Mouse (Mus musculus) frontal cortex, postnatal 36 days (tissue): ENCODE data around the gene Hnrnph2.

Experiments
- DNase-seq, 2 experiments: peaks; one replicate each; pipeline ENCODE4 v3.0.0; 2022; ENCODE audit warnings: low spot score in 2 of 2

Hnrnph2 gene

DNA sequence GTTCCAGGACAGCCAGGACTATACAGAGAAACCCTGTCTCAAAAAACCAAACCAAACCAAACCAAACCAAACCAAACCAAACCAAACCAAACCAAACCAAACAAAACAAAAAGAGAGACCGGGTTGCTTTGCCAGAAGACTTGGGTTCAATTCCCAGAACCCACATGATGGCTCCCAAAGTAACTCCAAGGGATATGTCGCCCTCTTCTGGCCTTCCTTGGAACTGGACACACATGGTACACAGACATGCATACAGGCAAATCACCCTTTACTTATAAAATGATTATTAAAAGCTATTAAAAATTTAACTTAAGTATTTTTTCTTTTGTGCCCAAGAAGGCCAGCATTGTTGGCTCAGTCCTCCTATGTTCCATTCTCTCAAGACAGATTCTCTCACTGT lies 13.3 kb downstream of the Hnrnph2 start:
- no peak for DNase-seq

DNA sequence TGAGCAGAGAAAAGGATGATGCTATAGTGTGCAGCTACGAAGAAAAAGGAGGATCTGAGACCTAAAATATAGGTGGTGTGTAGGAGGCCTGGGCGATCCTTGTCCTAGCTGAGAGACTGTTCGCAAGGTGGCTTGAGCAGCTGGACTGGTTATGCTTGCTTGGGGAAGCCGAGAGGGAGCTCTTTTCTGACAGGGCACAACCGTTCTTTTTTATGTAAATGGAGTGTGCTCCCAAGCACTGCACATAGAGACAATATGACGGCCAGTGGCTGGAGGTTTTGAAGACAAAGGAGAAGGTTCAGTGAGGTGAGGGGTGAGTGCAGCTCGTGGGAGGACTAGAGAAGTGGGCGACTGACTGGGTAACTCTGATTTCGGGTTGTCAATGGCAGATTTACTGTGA lies 18.7 kb downstream of the Hnrnph2 start:
- DNase-seq, result no peak

DNA sequence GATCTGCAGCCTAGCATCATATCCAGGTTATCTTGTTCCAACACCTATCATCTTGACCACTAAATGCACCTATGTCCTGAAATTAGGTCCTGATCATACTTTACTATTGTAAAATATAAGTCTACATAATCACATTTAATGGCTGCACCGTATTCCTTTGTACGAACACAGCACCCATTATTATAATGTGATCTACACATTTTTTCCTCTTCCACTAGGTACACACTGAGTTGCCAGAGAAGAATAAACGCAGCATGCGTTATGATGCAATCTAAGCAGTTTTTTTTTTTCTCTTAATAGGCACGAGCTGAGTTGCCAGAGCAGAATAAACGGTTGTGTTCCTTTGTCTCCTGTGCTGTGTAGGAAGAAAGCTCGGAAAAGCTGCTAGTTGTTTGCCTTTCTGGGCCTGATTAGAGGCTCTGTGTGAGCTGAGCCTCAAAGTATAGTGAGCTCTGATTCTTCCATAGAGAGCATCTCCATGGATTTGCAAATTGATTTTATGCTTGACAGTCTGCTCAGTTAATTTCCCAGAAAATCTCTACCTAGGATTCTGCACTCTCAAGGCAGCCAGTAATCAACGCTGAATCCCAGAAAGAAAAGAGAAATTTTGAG lies 19.4 kb downstream of the Hnrnph2 start:
- DNase-seq, result no peak

DNA sequence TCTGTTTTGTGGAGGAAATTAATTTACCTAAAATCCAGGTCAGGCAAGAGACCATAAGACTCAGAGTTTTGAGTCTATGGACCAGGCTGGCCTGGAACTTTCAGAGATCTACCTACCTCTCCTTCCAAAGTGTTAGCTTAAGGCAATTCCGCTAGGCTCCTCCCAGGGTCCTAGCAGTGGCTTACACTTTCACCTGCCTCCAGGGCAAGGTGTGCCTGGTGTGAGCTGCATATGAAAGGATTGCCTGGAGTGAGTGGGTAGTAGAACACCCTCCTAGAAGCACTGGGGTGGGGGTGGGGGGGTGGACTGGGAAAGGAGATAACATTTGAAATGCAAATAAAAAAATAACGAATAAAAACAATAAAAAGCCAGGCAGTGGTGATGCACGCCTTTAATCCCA lies 20.7 kb downstream of the Hnrnph2 start:
- DNase-seq, result no peak

DNA sequence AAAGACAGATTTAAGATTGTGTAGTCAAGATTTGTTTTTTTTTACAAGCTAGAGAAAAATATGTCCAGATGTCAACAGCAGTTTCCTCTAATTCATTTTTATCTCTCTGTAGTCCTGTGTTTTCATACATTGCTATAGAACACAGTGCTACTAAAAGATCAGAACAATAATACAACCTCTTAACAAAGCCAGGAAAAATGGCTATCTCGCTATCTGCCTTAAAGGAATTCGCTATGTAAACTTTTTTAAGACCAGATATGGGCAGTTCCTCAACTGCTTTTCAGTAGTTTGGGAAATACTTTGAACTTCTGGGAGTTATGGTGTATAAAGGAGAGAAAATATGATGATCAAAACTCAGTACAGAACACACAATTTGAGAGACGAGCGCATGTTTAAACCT lies 22.4 kb downstream of the Hnrnph2 start:
- DNase-seq, result no peak

DNA sequence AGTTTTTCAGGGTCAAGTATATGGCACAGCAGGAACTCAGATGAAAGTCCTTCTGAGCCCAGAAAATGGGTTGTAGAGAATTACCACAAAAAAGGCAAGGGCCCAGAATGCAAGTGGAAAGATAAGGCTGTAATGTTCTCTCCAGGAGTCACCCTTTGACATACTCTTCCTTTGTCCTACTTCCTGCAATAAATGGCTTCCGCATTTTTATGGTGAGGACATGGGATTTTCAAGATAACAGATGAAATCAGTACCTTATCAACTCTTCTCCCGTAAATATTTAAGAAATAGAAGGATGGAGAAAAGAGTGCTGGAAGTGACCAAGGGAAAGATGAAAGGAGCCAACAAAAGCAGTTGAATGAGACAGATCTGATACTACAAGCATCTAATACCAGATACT lies 27.2 kb downstream of the Hnrnph2 start:
- DNase-seq, result no peak

DNA sequence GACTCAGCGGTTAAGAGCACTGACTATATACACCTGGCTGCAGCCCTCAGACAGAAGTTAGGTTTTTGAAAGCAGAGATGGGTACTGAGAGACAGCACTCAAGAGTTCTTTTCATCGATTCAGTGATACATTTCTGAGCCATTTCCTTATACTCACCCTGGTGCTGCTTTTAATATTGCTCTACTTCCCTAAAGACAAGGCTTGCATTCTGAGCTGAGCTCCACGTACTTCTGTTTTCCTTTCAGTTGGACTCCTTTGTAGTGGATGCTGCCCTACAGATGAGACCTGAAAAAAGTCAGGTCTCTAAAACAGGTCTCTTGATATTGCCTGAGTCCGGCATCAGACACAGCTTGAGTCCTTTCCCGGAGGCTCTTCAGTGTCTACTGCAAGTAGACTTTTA lies 31.7 kb downstream of the Hnrnph2 start:
- no peak for DNase-seq

DNA sequence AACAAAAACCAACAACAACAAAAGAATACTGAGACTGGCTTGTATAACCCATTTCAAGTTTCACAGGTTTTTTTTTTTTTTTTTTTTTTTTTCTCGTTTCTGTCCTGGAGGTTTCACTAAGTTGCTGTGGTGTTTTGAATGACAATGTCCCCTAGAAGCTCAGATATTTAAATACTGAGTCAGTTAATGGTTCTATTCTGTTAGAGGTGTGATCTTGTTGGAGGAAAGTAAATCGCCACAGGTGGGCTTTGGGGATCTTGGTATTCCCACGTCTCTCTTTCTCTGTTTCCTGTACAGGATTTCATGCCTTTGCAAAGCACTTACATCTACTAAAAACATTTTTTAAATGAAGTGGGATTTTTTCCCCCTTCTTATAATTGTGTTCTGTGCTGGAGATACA lies 34.1 kb downstream of the Hnrnph2 start:
- no peak for DNase-seq

DNA sequence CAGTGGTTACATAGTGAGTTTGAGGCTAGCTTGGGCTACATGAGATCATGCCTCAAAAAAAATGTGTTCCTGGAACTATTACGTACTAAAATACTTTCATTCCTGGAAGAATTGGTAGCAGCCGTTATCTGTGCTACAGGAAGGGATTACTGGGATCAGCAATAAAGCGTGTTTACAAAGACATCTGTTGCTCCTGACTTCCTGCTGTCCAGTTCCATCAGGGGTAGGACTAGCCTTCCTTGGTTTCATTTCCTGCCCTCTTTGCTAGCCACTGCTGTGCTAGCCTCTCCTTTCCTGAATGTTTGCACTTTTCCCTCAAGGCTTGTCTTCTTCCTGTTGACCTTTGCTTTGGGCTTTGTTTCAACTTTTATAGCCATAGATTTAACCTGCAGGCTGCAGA lies 34.9 kb downstream of the Hnrnph2 start:
- no peak for DNase-seq

DNA sequence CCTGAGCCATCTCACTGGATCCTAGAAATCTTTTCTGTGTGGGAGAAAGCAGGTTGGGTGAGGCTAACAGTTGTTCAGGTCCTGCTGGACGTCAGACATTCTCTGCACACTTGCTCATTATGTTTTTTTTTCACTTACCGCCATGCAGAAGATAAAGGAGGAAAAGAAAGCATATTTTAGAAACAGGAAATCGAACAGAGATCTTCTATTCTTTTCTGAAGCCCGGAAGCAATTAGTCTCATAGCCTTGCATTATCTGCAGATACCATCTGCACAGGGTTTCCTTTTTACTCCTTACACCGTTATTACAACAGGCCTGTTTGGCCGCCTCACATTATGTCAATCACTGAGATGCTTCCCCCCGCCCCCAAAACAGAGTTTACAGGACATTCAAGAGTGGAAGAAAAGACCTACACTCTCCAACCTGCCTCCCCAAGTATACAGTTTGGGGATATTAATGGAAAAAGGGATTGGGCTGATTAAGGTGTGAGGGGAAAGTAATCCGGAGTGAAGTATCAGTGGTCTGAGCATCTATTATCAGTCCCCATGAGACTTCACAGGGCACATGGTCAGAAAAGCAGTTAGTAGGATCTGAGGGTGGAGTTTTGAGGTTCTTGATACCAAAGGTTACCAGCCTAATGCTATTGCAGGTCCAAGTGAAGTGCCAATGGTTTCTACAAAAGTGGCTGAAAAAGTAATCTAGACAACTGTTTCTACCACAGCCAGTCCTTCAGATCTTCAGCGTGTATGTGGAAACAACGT lies 40.2 kb downstream of the Hnrnph2 start:
- DNase-seq, result no peak

DNA sequence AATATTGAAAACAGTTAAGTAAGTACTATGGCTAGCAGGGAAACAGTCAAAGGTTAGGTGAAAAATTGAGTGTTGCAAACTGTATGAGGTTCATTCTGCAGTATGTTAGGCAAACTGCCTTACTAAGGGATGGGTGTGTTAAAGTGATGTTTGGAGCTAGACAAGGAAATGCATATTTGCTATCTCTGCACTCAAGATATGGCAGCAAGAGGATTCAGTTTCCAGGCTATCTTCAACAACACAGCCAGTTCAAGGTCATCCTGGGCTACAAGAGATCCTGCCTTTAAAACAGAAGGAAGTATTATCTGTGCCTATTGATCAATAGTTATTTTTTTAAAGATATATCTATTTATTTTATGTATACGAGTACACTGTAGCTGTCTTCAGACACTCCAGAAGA lies 45.4 kb downstream of the Hnrnph2 start:
- no peak for DNase-seq

DNA sequence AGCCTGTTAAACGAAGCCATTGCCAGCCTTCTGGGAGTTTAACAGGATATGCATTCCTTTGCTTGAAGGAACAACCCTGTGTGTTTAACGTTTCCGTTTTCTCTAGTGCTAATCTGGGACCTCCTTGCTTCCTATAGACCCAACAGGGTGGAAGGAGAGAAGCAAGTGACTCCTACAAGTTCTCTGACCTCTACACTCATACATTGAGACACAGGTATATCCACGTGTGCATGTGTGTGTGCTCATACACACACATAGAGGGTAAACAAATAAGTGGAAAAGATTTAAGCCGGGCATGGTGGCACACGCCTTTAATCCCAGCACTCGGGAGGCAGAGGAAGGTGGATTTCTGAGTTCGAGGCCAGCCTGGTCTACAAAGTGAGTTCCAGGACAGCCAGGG lies 46.4 kb downstream of the Hnrnph2 start:
- DNase-seq, result no peak

DNA sequence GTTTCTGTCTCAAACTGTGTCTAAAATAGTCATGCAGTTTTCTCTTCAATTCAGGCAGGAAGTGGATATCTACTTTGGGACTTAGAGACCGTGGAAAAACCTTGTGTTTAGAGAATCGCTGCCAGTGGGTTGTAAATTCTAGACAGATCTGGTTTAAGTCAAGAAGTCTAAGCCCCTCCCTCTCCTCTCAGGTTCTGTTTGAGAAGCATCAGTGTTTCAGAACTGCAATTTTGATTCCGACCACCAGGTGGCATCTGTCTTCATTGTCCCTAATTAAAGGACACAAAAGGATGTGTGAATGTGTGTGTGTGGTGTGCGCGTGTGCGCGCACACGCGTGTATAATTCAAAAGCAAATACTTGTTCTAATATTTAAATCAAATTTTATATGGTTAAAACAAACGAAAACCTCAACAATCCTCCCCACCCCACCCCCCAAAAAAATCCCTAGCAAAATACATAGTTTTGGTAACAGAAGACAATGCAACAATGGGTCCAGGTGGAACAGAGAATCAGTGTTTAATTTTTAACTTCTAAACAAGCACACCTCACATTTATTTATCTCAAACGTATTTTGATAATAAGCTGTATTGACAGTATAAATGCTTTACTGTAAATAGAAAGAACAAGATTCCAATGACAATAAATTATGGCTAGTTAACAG lies 47.2 kb downstream of the Hnrnph2 start:
- DNase-seq, result peak; percentile 71 to 85

DNA sequence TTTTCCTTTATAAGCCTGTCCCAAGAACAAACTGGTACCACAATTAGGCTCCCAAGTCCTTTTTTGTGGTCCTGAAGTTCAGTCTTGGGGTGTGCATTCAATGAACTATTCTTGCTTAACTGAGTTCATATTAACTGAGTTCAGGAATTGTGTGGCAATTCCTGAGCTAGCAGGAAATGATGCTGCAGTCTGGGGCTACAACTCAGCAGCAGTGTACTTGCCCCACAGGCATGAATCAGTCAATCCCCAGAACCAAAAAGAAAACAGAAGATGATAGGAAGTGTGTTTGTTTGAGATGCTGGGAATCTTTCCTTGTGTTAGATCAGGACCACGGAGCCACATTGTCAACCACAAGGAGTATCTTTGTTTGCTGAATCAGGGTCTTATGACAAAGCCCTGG lies 51.1 kb downstream of the Hnrnph2 start:
- no peak for DNase-seq
